Mouse (Mus musculus): ENCODE data around the gene Capza3. TPM values are rescaled to one million over a fixed set of nuclear protein-coding genes. Genes with fewer than 3 reads are reported as not detected.

Capza3 gene
- polyA plus RNA-seq (2016; fragmentation: Nextera tagmentation; extraction: Ambion mirVana), result not detected in 2 replicates

- Histone ChIP-seq H3K27ac (no peak within 1 kb of the TSS), H3K9me3 (no peaks in the 10 kb centered on the region), H3K36me3 (no peaks in the 10 kb centered on the region), H3K4me3 (no peak within 1 kb of the TSS), H3K4me1 (no peaks in the 10 kb centered on the region), H3K27me3 (ENCODE audit: insufficient read depth, poor library complexity, severe bottlenecking) (no peaks in the 10 kb centered on the region)
- 97% methylated on average over 7 of the region's 7 CpGs for WGBS
- DNase-seq (ENCODE audit: low spot score), result no peak
Observed at GRCm38 (mm10) chr6:140040952-140041351, at the start of gene Capza3. Gene Capza3, plus strand, starts transcription at chr6:140041252.

GRCm38 (mm10) chr6:140005181-140005580, 35.9 kb upstream of the Capza3 start:
- H3K9me3 ChIP-seq, result no peaks in the 10 kb centered on the region
- 68% methylated on average over 3 of the region's 3 CpGs for WGBS
- no peaks in the 10 kb centered on the region for H3K4me1 ChIP-seq
- no peaks in the 10 kb centered on the region for H3K36me3 ChIP-seq
- H3K4me3 ChIP-seq, result no peak overlapping the region
- no peak for DNase-seq (ENCODE audit: low spot score)
- no peaks in the 10 kb centered on the region for H3K27me3 ChIP-seq (ENCODE audit: insufficient read depth, poor library complexity, severe bottlenecking)
- H3K27ac ChIP-seq, result no peak overlapping the region

GRCm38 (mm10) chr6:140024404-140024803, 16.6 kb upstream of the Capza3 start:
- H3K4me1 ChIP-seq, result no peaks in the 10 kb centered on the region
- H3K36me3 ChIP-seq, result no peaks in the 10 kb centered on the region
- 81% methylated on average over 7 of the region's 7 CpGs for WGBS
- H3K27me3 ChIP-seq (ENCODE audit: insufficient read depth, poor library complexity, severe bottlenecking), result no peaks in the 10 kb centered on the region
- H3K4me3 ChIP-seq, result no peak overlapping the region
- no peak overlapping the region for H3K27ac ChIP-seq
- no peak for DNase-seq (ENCODE audit: low spot score)
- H3K9me3 ChIP-seq, result no peaks in the 10 kb centered on the region

GRCm38 (mm10) chr6:140041357-140041756, 305 bp downstream of the Capza3 start, which contains the start of gene Plcz1:
Gene Plcz1, minus strand, starts transcription at chr6:140041457.
- H3K4me1 ChIP-seq, result no peaks in the 10 kb centered on the region
- no peaks in the 10 kb centered on the region for H3K9me3 ChIP-seq
- WGBS, result 85% methylated on average over 5 of the region's 5 CpGs
- H3K36me3 ChIP-seq, result no peaks in the 10 kb centered on the region
- no peaks in the 10 kb centered on the region for H3K27me3 ChIP-seq (ENCODE audit: insufficient read depth, poor library complexity, severe bottlenecking)
- no peak within 1 kb of the TSS for H3K4me3 ChIP-seq
- H3K27ac ChIP-seq, result no peak within 1 kb of the TSS
- DNase-seq (ENCODE audit: low spot score), result no peak

GRCm38 (mm10) chr6:140051476-140051875, 10.4 kb downstream of the Capza3 start:
- WGBS, result 86% methylated on average over 5 of the region's 5 CpGs
- no peaks in the 10 kb centered on the region for H3K4me1 ChIP-seq
- no peaks in the 10 kb centered on the region for H3K9me3 ChIP-seq
- DNase-seq (ENCODE audit: low spot score), result no peak
- H3K36me3 ChIP-seq, result no peaks in the 10 kb centered on the region
- no peak overlapping the region for H3K4me3 ChIP-seq
- H3K27ac ChIP-seq, result no peak overlapping the region
- no peaks in the 10 kb centered on the region for H3K27me3 ChIP-seq (ENCODE audit: insufficient read depth, poor library complexity, severe bottlenecking)

- Histone ChIP-seq H3K4me3 (no peak overlapping the region), H3K4me1 (no peaks in the 10 kb centered on the region), H3K27me3 (ENCODE audit: insufficient read depth, poor library complexity, severe bottlenecking) (no peaks in the 10 kb centered on the region), H3K27ac (no peak overlapping the region), H3K9me3 (no peaks in the 10 kb centered on the region), H3K36me3 (no peaks in the 10 kb centered on the region)
- no peak for DNase-seq (ENCODE audit: low spot score)
- 75% methylated on average over 5 of the region's 5 CpGs for WGBS
Observed at GRCm38 (mm10) chr6:140054271-140054928, 13.3 kb downstream of the Capza3 start.

- no peaks in the 10 kb centered on the region for H3K4me1 ChIP-seq
- no peak for DNase-seq (ENCODE audit: low spot score)
- no peaks in the 10 kb centered on the region for H3K27me3 ChIP-seq (ENCODE audit: insufficient read depth, poor library complexity, severe bottlenecking)
- 89% methylated on average over 8 of the region's 8 CpGs for WGBS
- no peaks in the 10 kb centered on the region; the same call in 1 of the 2 replicates for H3K9me3 ChIP-seq
- no peaks in the 10 kb centered on the region for H3K36me3 ChIP-seq
- H3K4me3 ChIP-seq, result no peak overlapping the region
- H3K27ac ChIP-seq, result no peak overlapping the region
Observed at GRCm38 (mm10) chr6:140069177-140069576, 28.1 kb downstream of the Capza3 start.

- H3K4me1 ChIP-seq, result no peaks in the 10 kb centered on the region
- DNase-seq (ENCODE audit: low spot score), result no peak
- no peaks in the 10 kb centered on the region for H3K27me3 ChIP-seq (ENCODE audit: insufficient read depth, poor library complexity, severe bottlenecking)
- no peaks in the 10 kb centered on the region for H3K36me3 ChIP-seq
- no peak overlapping the region for H3K4me3 ChIP-seq
- no peaks in the 10 kb centered on the region for H3K9me3 ChIP-seq
- WGBS, result 77% methylated on average over 7 of the region's 7 CpGs
- no peak overlapping the region for H3K27ac ChIP-seq
Observed at GRCm38 (mm10) chr6:140080933-140081332, 39.9 kb downstream of the Capza3 start.

GRCm38 (mm10) chr6:140081739-140082138, 40.7 kb downstream of the Capza3 start:
- Histone ChIP-seq H3K27ac (no peak overlapping the region), H3K4me1 (no peaks in the 10 kb centered on the region), H3K27me3 (ENCODE audit: insufficient read depth, poor library complexity, severe bottlenecking) (no peaks in the 10 kb centered on the region), H3K9me3 (no peaks in the 10 kb centered on the region), H3K36me3 (no peaks in the 10 kb centered on the region), H3K4me3 (no peak overlapping the region)
- DNase-seq (ENCODE audit: low spot score), result no peak
- WGBS, result 70% methylated on average over 3 of the region's 3 CpGs

- no peak for DNase-seq (ENCODE audit: low spot score)
- H3K4me1 ChIP-seq, result no peaks in the 10 kb centered on the region
- no peaks in the 10 kb centered on the region for H3K27me3 ChIP-seq (ENCODE audit: insufficient read depth, poor library complexity, severe bottlenecking)
- no peaks in the 10 kb centered on the region for H3K36me3 ChIP-seq
- no peaks in the 10 kb centered on the region for H3K9me3 ChIP-seq
- no peak overlapping the region for H3K4me3 ChIP-seq
- WGBS, result 81% methylated on average over 5 of the region's 5 CpGs
- no peak overlapping the region for H3K27ac ChIP-seq
Observed at GRCm38 (mm10) chr6:140089855-140090254, 48.8 kb downstream of the Capza3 start.

Other genes with a start within 250 kb of the Capza3 start
- gene Plcz1, start 205 bp downstream of the Capza3 start, polyA plus RNA-seq (2016; fragmentation: Nextera tagmentation; extraction: Ambion mirVana), result not detected in 2 replicates